Mouse (Mus musculus) cerebellum, postnatal 4 days (tissue): ENCODE data around the gene Prss48.

ENCODE experiments used
- DNase-seq, 2 experiments: peaks; one replicate each; pipeline ENCODE4 v3.0.0; 2022; ENCODE audit warnings: low spot score in 2 of 2, mixed read lengths in 1 of 2

The Prss48 gene

DNA sequence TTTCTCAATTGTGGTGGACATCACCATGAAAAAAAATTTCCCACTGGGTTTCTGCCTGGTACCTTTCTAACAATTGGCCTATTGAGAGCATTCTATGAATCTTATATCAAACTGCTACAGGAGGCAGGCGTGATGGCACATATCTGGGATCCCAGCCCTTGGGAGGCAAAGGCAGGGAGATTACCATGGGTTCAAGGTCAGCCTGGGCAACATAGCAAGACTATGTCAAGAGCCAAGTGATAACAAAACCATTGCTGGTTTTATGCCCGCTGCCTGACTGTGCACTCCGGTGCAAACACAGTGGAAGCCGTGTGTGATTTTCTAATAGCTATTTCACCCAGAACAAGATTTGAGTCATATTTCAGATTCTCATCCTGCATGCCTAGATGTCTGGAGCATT is 51.4 kb downstream of the Prss48 start:
- no peak for DNase-seq
